Mouse (Mus musculus) heart, embryonic 12.5 days (tissue): ENCODE measurements around the gene Chst10. TPM values are rescaled to one million over a fixed set of nuclear protein-coding genes. Genes with fewer than 3 reads are reported as not detected.

Experiments
- ATAC-seq: fragments of 200-750 bp; cut with Nextera tagmentation; 2 replicates; pipeline ENCODE4 v1.8.0; 2017; ENCODE audit warnings: moderate TSS enrichment, moderate library complexity; ENCODE audit not compliant: insufficient number of reproducible peaks, low FRiP score
- H3K27ac ChIP-seq: fragments of 300-500 bp; sonication (generic); 2 replicates; pipeline ENCODE4 v1.5.1; 2016; ENCODE audit warnings: mild to moderate bottlenecking, moderate library complexity; ENCODE audit not compliant: poor library complexity, severe bottlenecking
- H3K27me3 ChIP-seq: fragments of 300-500 bp; sonication (generic); replicated peaks from 2 replicates; pipeline ENCODE4 v1.6.1; 2016; ENCODE audit warnings: mild to moderate bottlenecking, moderate library complexity
- H3K36me3 ChIP-seq: fragments of 300-500 bp; sonication (generic); 2 replicates; pipeline ENCODE4 v1.6.1; 2016; ENCODE audit warnings: mild to moderate bottlenecking, moderate library complexity
- H3K4me1 ChIP-seq: fragments of 300-500 bp; sonication (generic); replicated peaks from 2 replicates; pipeline ENCODE4 v1.6.1; 2016; ENCODE audit warnings: mild to moderate bottlenecking
- H3K4me2 ChIP-seq: fragments of 300-500 bp; sonication (generic); 2 replicates; pipeline ENCODE4 v1.6.1; 2016; ENCODE audit warnings: mild to moderate bottlenecking, moderate library complexity
- H3K4me3 ChIP-seq: fragments of 300-500 bp; sonication (generic); 2 replicates; pipeline ENCODE4 v1.5.1; 2016; ENCODE audit warnings: mild to moderate bottlenecking
- H3K9ac ChIP-seq: fragments of 300-500 bp; sonication (generic); 2 replicates; pipeline ENCODE4 v1.6.1; 2016; ENCODE audit warnings: mild to moderate bottlenecking, moderate library complexity
- H3K9me3 ChIP-seq: fragments of 300-500 bp; sonication (generic); replicated peaks from 2 replicates; pipeline ENCODE4 v1.6.1; 2016; ENCODE audit warnings: mild to moderate bottlenecking, moderate library complexity
- WGBS: fragments of 180-500 bp; shearing (Covaris S2); methylation state at CpG from one replicate; pipeline ENCODE4 v1.1.7; 2016; 5-methylcytosine and 5-hydroxymethylcytosine counted together
- polyA plus RNA-seq: library from polyadenylated mRNA; unstranded; fragments of >200 nt; fragmentation: Nextera tagmentation; extraction: Ambion mirVana; gene quantifications from 2 replicates; pipeline ENCODE4 v1.2.1, GENCODE M21; 2016

Chst10 gene
- 2.9 and 3.6 TPM in 2 replicates for polyA plus RNA-seq

DNA sequence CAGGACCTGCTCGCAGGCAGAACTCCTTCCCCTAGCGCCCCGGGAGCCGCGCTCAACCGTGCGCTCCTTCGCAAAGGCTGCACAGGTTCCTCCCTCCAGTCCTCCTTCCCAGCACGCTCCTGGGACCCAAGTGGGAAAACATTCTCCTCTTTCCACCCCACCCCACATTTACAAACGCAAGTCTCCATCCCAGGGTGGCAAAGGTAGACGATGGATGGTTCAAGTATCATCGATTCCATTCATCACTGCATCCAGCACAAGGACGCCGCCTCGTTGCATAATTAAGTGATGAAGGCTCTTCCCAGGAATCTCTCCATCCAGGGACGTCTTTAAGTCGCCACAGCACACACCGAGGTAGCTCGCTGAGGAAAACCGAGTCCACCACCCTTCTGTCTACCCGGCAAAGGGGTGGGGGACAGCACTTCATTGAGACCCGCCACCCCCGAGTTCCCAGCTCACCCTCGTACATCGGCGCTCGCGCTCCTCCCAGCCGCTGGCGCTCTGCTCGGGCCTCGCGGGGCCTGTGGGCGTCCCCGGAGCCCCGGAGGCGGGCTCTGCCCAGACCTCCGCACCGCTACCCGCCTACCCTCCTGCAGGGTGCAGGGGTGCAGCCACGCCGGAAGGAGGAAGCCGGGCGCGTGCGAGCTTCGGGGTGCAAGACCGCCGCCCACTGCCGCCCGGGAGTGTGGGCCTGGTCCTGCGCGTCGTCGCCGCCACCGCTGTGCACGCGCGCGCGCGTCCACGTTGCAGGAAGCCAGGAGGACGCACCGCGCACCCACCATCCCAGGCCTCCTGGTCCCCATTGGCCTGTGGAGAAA, at the start of gene Chst10:
TSS of gene Chst10 (minus strand) at position 731 of the 818 bp plus-strand sequence.
- Histone ChIP-seq H3K4me3 (peak within 1 kb of the TSS; percentile 81), H3K4me2 (peak within 1 kb of the TSS; percentile 80), H3K36me3 (no peaks in the 10 kb centered on the region), H3K9me3 (no peaks in the 10 kb centered on the region), H3K9ac (peak within 1 kb of the TSS; percentile 69), H3K27ac (no peak within 1 kb of the TSS), H3K27me3 (peaks cover 26% of the 10 kb centered on the region), H3K4me1 (no peaks in the 10 kb centered on the region; the same call in 1 of the 2 replicates)
- peak; percentile 88 for ATAC-seq
- WGBS, result under 1% methylated on average over 67 of the region's 67 CpGs

DNA sequence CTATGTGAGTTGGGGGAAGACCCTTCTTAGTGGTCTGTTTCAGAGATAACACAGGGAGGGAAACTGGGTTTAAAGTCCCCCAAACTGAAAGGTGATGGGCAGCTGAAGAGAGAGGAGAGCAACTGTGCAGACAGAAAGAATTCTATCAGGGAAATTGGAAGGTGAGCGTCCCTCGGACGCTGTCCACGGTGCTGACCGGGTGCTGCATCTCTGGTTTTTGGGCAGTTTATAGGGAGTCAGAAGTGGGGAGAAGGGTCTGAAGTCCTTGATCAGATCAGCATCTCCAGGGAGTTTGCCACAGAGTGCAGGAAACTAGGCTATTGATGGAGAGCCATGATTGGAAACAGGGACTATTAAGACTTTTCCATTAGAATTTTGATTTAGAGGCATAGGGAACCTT, 41.6 kb upstream of the Chst10 start:
- Histone ChIP-seq H3K27me3 (peaks cover 6% of the 10 kb centered on the region; the same call in 1 of the 2 replicates), H3K4me2 (no peak overlapping the region), H3K4me3 (no peak overlapping the region), H3K4me1 (no peaks in the 10 kb centered on the region), H3K36me3 (no peaks in the 10 kb centered on the region), H3K9me3 (no peaks in the 10 kb centered on the region), H3K27ac (no peak overlapping the region), H3K9ac (no peak overlapping the region)
- no peak for ATAC-seq
- 3% methylated on average over 5 of the region's 5 CpGs for WGBS

- H3K27ac ChIP-seq, result no peak within 1 kb of the TSS
- no peak within 1 kb of the TSS for H3K4me2 ChIP-seq
- no peak within 1 kb of the TSS for H3K4me3 ChIP-seq
- H3K9ac ChIP-seq, result no peak within 1 kb of the TSS
- H3K27me3 ChIP-seq, result peaks cover 6% of the 10 kb centered on the region; the same call in 1 of the 2 replicates
- H3K9me3 ChIP-seq, result no peaks in the 10 kb centered on the region
- no peaks in the 10 kb centered on the region for H3K4me1 ChIP-seq
- no peak for ATAC-seq
- no peaks in the 10 kb centered on the region for H3K36me3 ChIP-seq
- WGBS, result 65% methylated on average over 6 of the region's 6 CpGs
These were observed 40.9 kb upstream of the Chst10 start, which contains the start of gene Nms for GRCm38 (mm10) chr1:38938849-38939248. TSS of gene Nms (plus strand) at chr1:38939149.

DNA sequence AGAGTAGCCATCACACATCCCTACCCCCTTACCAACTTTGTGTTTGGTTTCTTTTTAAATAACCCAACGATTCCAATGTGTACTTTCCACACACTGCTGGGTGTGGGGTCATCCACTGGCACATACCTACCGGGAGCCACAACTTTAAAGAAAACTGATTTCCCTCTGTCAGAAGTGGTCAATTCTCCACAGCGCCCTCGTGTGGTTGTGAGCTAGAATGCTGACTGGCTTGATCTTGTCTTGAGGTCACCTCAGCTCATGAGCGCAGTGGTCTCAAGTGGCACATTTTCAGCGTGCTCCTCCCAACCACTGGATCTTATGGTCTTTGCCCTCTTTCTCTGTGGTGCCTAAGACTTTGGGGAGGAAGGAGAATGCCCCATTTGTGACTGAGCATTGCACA, 38.8 kb upstream of the Chst10 start:
- Histone ChIP-seq H3K4me2 (no peak overlapping the region), H3K9ac (no peak overlapping the region), H3K4me3 (no peak overlapping the region), H3K9me3 (no peaks in the 10 kb centered on the region), H3K36me3 (no peaks in the 10 kb centered on the region), H3K27ac (no peak overlapping the region), H3K27me3 (peaks cover 6% of the 10 kb centered on the region; the same call in 1 of the 2 replicates), H3K4me1 (no peaks in the 10 kb centered on the region)
- no peak for ATAC-seq
- 24% methylated on average over 6 of the region's 6 CpGs for WGBS

DNA sequence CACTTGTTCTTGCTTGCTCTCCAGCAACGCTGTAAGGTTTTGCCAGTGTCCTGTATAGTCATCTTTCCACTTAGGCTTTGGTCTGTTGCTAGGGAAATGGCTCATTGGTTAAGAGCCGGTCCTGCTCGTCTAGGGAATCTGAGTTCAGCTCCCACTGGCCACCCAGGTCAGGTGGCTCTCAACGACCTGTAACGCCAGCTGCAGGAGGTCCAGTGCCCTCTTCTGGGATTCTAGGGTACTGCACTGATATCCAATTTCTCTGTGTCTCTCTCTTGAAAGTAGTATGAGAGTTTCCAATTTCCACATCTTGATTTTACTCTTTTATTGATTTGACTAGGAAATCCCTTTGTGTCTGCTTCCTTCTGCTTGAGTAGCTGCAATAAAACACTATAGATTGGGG, 36.7 kb upstream of the Chst10 start:
- ATAC-seq, result no peak
- no peak overlapping the region for H3K4me3 ChIP-seq
- peaks cover 6% of the 10 kb centered on the region; the same call in 1 of the 2 replicates for H3K27me3 ChIP-seq
- H3K4me1 ChIP-seq, result no peaks in the 10 kb centered on the region
- H3K9me3 ChIP-seq, result no peaks in the 10 kb centered on the region
- 33% methylated on average over 5 of the region's 5 CpGs for WGBS
- H3K27ac ChIP-seq, result no peak overlapping the region
- no peak overlapping the region for H3K4me2 ChIP-seq
- H3K36me3 ChIP-seq, result no peaks in the 10 kb centered on the region
- H3K9ac ChIP-seq, result no peak overlapping the region

- no peaks in the 10 kb centered on the region for H3K36me3 ChIP-seq
- WGBS, result 52% methylated on average over 8 of the region's 8 CpGs
- no peak for ATAC-seq
These were observed 32.8 kb upstream of the Chst10 start for GRCm38 (mm10) chr1:38930767-38931166.

DNA sequence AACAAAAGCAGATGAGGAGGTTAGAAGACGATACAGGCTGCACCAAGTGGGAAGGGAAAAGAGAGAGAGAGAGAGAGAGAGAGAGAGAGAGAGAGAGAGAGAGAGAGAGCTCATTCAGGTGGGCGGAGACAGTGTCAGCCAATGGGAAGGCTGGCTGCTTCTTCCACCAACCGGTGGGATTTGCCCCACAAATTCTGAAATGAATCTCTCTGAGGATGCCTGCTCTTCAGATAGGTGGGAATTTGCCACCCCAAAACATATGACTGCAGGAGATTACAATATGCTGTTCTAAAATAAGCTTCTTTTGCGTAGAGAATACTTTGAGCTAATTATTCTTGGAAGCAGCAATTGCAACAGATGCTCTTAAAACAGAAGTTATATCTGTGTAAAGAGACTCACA, 31.5 kb upstream of the Chst10 start:
- no peak overlapping the region for H3K27ac ChIP-seq
- H3K4me1 ChIP-seq, result no peaks in the 10 kb centered on the region
- H3K4me2 ChIP-seq, result no peak overlapping the region
- H3K36me3 ChIP-seq, result no peaks in the 10 kb centered on the region
- no peak overlapping the region for H3K9ac ChIP-seq
- no peaks in the 10 kb centered on the region for H3K9me3 ChIP-seq
- ATAC-seq, result no peak
- H3K4me3 ChIP-seq, result no peak overlapping the region
- whole genome bisulfite sequencing, result 68% methylated on average over 4 of the region's 4 CpGs
- no peaks in the 10 kb centered on the region for H3K27me3 ChIP-seq

More at GRCm38 (mm10) chr1:38930767-38931166, 32.8 kb upstream of the Chst10 start:
- no peaks in the 10 kb centered on the region for H3K27me3 ChIP-seq
- H3K27ac ChIP-seq, result no peak overlapping the region
- no peak overlapping the region for H3K9ac ChIP-seq
- no peak overlapping the region for H3K4me3 ChIP-seq
- no peak overlapping the region for H3K4me2 ChIP-seq
- no peaks in the 10 kb centered on the region for H3K9me3 ChIP-seq
- no peaks in the 10 kb centered on the region for H3K4me1 ChIP-seq

GRCm38 (mm10) chr1:38928996-38929395, 31.0 kb upstream of the Chst10 start:
- Histone ChIP-seq H3K9ac (no peak overlapping the region), H3K36me3 (no peaks in the 10 kb centered on the region), H3K9me3 (no peaks in the 10 kb centered on the region), H3K27ac (no peak overlapping the region), H3K4me1 (no peaks in the 10 kb centered on the region), H3K27me3 (no peaks in the 10 kb centered on the region), H3K4me2 (no peak overlapping the region), H3K4me3 (no peak overlapping the region)
- 75% methylated on average over 4 of the region's 4 CpGs for WGBS
- ATAC-seq, result no peak

- no peak overlapping the region for H3K4me3 ChIP-seq
- no peak for ATAC-seq
- 63% methylated on average over 2 of the region's 2 CpGs for WGBS
These were observed 6.0 kb upstream of the Chst10 start for GRCm38 (mm10) chr1:38903985-38904384.

DNA sequence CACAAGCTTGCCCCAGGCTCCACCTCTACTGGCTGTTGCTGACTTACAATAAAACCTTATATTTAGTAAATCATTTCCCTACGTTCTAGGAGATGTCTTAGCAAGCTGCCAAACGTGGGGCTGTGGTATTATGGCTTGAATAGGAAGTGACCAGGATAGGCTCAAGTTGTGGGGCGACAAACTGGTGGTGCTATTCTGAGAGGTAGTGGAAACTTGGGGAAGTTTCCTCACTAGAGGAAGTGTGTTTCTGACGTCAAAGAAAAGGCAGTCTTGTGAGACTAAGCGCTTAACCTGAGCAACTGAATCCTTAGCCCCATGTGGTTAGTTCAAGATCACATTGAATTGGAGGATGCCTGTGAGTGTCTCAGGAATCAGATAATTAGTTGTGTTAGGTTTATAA, 4.6 kb upstream of the Chst10 start:
- Histone ChIP-seq H3K4me2 (no peak overlapping the region), H3K9me3 (no peaks in the 10 kb centered on the region), H3K4me3 (no peak overlapping the region), H3K27ac (no peak overlapping the region), H3K36me3 (no peaks in the 10 kb centered on the region), H3K4me1 (no peaks in the 10 kb centered on the region; the same call in 1 of the 2 replicates), H3K9ac (no peak overlapping the region), H3K27me3 (0 out of 2 replicates have a peak, but pooled peaks cover 3% of the 10 kb centered on the region)
- no peak for ATAC-seq
- WGBS, result 60% methylated on average over 5 of the region's 5 CpGs

More at GRCm38 (mm10) chr1:38903985-38904384, 6.0 kb upstream of the Chst10 start:
- Histone ChIP-seq H3K36me3 (no peaks in the 10 kb centered on the region), H3K4me2 (no peak overlapping the region), H3K27me3 (0 out of 2 replicates have a peak, but pooled peaks cover 3% of the 10 kb centered on the region), H3K27ac (no peak overlapping the region), H3K9me3 (no peaks in the 10 kb centered on the region), H3K9ac (no peak overlapping the region), H3K4me1 (no peaks in the 10 kb centered on the region)

DNA sequence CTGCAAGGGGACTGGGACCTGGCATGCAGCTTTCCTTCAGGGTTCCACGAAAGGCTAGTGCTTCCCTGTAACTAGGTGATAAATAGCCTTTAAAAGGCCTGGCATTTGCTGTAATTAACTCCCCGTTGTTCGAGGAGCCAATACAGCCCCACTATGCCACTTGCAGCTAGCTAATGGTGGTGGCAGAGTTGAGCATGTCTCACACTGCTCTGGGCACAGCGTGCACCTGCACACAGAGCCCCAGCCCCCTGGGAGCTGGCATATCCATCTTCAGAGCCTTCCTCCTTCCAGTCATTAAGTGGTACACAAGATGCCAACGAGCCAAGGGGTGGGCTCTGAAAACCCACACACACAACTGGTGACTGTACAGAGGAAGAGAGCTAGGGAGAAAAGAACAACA, 4.9 kb downstream of the Chst10 start:
- peaks cover 23% of the 10 kb centered on the region for H3K27me3 ChIP-seq
- H3K9ac ChIP-seq, result no peak overlapping the region
- no peak for ATAC-seq
- WGBS, result 59% methylated on average over 5 of the region's 5 CpGs
- no peaks in the 10 kb centered on the region for H3K4me1 ChIP-seq
- H3K4me3 ChIP-seq, result no peak overlapping the region
- no peak overlapping the region for H3K4me2 ChIP-seq
- H3K27ac ChIP-seq, result no peak overlapping the region
- H3K36me3 ChIP-seq, result no peaks in the 10 kb centered on the region
- H3K9me3 ChIP-seq, result no peaks in the 10 kb centered on the region
